Mouse (Mus musculus): ENCODE measurements around the gene Ttf2. TPM values are rescaled to one million over a fixed set of nuclear protein-coding genes. Genes with fewer than 3 reads are reported as not detected.

The Ttf2 gene
- 2.2 and 3.6 TPM in 2 replicates for polyA plus RNA-seq (2012; ENCODE audit: low replicate concordance)

DNA sequence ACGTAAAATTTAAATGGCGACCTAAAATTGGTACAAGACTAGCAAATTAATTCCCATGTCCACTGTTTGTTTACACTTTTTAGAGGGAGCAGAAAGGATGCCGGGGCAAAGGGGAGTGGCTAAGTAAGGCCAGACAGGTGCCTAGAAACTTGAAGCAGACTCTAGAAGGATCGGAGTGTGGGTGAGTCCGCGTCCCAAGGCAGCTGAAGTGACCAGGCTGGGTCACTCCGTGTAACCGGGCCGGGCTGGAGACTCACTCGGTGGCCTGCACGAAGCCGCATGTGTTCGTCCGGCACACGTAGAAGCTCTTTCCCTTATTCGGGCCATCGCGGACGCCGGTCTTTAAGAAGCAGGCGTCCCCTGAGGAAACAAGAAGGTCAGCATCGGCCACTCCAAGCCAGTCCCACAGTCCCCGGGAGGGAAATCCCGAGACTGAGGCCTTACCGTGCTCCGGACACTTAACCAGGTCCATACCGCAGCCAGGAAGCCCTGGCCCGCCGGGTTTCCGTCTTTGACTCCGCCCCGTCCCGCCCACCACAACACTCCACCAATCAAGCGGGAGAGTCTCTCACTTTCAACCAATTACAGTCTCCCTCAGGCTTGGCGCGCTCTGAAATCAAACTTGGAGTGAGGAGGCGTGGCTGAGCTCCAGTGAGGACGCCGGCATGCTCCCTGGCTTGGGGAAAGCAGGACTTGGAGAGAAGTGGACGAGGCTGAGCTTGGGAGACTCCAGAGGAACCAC, at the start of gene Ttf2:
Ttf2 (minus strand) TSS at position 488 of the 742 bp plus-strand sequence.

GRCm38 (mm10) chr3:100921825-100922505, 47.5 kb downstream of the Ttf2 start, which contains the start of gene Trim45:
Gene Trim45 (plus strand): TSS chr3:100922202.

Other genes with a start within 250 kb of the Ttf2 start
- gene Vtcn1, start 144.2 kb downstream of the Ttf2 start, polyA plus RNA-seq (2012; ENCODE audit: low replicate concordance): not detected in 2 replicates
- gene Trim45, start 47.5 kb downstream of the Ttf2 start, polyA plus RNA-seq (2012; ENCODE audit: low replicate concordance): 0.80 and 1.2 TPM in 2 replicates
- 4.5 and 4.8 TPM in 2 replicates for gene Cd101, start 59.9 kb upstream of the Ttf2 start, polyA plus RNA-seq (2012; ENCODE audit: low replicate concordance)
- gene Ptgfrn, start 140.6 kb upstream of the Ttf2 start, polyA plus RNA-seq (2012; ENCODE audit: low replicate concordance): 1.5 and 2.6 TPM in 2 replicates